Mouse (Mus musculus) gastrocnemius, adult 2 months (tissue): Measurements from ENCODE around the gene Grm4. TPM values are rescaled to one million over a fixed set of nuclear protein-coding genes. Genes with fewer than 3 reads are reported as not detected.

Experiments
- DNase-seq: peaks from one replicate; pipeline ENCODE4 v3.0.0; 2022
- H3K27ac ChIP-seq: fragments of 200-600 bp; 2 replicates; pipeline ENCODE4 v1.8.1; 2022; ENCODE audit warnings: mild to moderate bottlenecking
- H3K4me3 ChIP-seq: fragments of 200-600 bp; 2 replicates; pipeline ENCODE4 v1.8.1; 2022; ENCODE audit warnings: mild to moderate bottlenecking, moderate library complexity
- CTCF ChIP-seq: fragments of 200-600 bp; IDR thresholded peaks from 2 replicates; pipeline ENCODE4 v1.8.1; 2022; ENCODE audit warnings: antibody characterized with exemption, mild to moderate bottlenecking, moderate library complexity
- intact Hi-C: fragments of 180-260 bp; cut with DNase I; formaldehyde crosslinking; loops from one replicate; pipeline ENCODE4 v1.15.1; 2025
- total RNA-seq, 2 experiments: library from RNA; stranded (reverse); gene quantifications; 2 replicates each; pipeline ENCODE4 v1.2.3; 2021

Gene Grm4
- total RNA-seq, 2 experiments from 2014 or later = not detected

DNA sequence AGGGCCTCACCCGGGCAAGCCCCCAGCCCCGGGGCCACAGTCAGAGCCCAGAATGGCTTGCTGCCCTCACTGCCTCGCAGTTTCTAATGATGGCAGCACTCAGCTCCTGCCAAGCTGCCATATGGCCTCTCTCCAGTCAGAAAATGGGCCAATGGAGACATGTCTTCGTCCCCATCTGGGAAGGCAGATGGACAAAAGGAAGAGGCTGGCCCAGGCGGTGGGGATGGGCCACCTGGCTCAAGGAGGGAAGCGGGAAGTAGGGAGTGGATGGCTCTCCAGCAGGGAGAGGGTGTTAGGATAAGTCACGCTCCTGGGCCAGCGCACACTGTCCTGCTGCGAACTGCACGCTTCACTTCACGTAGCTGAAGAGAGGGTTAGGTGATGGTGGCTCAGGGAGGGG, 64.8 kb downstream of the Grm4 start:
- no peak for TF ChIP-seq CTCF

DNA sequence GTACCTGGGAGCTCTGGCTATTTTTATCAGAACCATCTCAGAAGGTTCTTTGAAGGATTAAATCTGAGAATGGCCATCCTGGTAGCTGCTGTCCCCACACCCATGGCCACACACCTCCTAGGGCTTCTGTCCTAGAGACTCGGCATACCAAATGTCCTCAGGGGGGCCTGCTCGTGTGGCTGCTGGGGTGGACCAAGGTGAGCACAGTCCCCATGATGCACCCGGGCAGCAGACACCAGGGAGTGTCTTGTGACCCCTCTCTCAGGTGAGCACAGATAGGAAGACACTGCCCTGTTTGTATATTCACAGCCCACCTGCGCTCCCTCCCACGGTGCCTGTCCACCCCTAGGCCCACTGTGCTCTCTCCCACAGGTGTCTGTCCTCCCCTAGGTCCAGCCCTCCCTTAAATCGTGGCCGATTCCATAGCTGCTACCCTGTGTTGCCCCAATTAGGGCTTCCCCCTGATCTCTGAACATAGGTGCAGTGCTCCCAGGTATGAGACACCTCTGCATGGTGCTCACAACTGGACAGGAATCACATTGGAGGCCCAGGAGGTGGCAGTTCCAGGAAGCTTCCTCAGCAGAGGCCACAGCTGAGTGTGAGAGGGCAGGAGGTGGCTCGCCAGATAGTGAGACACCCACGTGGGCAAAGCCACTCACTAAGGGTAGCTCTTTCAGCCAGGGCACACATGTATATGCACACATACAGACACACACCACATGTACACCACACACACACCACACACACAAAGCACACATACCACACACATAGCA, 66.0 kb downstream of the Grm4 start:
- Histone ChIP-seq H3K27ac (no peak overlapping the region), H3K4me3 (no peak overlapping the region)
- intact Hi-C loops = no loop called here
- no peak for DNase-seq
- no peak for TF ChIP-seq CTCF

More for the DNA sequence above, 64.8 kb downstream of the Grm4 start:
- intact Hi-C loops = no loop called here
- DNase-seq = no peak
- no peak overlapping the region for H3K4me3 ChIP-seq
- H3K27ac ChIP-seq = no peak overlapping the region

DNA sequence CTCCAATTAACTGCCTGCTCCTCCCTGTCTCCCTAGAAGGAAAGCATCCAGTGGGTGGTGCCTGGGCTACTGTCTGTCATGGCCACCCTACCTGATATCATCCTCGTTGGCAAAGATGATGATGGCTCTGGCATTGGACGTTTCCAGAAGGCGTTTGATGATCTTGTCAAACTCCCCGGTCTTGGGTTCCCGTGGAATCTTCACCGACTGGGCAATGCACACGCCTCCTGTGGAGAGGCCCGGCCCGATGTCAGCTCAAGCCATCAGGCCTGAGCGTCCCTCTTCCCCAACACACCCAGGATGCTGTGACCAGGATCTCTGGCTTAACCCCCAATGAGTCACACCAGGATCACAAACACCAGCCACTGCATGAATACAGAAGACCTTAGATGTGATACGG, 66.8 kb downstream of the Grm4 start:
- intact Hi-C loops = no loop called here
- no peak for DNase-seq
- no peak overlapping the region for H3K4me3 ChIP-seq
- TF ChIP-seq CTCF = no peak
- no peak overlapping the region for H3K27ac ChIP-seq

DNA sequence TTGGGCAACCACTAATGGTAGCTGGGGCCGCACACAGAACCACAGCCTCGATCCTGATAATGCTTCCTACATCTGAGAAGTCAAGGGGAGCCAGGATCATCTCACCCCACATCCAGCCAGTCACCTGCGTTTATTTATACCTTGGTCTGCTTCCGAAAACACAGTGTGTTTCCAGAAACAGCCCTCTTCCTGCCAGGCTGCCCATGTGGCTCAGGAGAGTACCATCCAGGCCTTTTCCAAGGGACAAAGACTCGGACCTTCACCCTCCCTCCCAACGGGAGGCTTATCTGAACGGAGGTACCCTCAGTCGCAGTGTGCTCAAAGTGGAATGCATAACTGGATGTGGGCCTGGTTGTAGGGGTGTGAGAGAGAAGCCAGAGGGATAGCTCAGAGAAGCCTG, 68.2 kb downstream of the Grm4 start:
- Histone ChIP-seq H3K4me3 (no peak overlapping the region), H3K27ac (no peak overlapping the region)
- DNase-seq = no peak
- intact Hi-C loops = no loop called here
- TF ChIP-seq CTCF = no peak

DNA sequence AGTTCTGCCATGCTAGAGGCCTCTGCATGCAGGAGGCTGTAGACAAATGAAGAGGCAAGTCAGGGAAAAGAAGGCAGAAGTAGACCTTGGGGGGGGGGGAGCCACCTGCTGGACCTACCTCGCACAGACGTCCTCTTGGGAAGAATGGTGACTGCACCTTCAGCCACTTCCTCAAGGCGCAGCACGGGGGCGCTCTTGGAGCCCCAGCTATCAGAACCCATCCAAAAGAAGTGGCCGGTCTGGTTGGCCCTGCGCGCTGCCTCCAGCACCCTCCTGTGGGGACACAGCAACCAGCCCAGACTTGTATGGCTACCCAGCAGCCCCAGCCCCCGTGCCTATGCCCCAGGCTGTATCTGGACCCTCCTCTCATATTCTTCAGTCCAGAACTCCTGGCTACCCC, 69.4 kb downstream of the Grm4 start:
- peak; percentile 23; the same call in 1 of the 2 replicates for TF ChIP-seq CTCF
- intact Hi-C loops = no loop called here
- Histone ChIP-seq H3K27ac (no peak overlapping the region), H3K4me3 (no peak overlapping the region)
- no peak for DNase-seq

DNA sequence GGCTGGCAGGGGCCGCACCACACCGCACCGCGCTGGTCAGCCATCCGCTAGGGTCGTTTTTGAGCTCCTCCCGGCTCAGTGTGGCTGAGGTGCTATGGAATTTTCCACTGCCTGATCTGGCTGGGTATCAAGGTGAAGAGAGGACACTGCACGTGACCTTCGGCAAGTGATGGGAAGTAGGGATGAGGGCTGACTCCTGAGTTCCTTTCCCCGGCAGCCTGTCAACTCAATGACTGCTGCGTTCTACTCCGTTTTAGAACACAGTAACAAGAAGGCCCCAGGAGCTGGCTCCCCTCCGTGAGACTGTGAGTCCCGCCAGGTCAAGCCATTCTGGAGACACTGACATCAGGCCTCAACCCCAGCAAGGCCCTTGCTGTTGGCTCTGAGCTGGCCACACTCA, 70.0 kb downstream of the Grm4 start:
- DNase-seq = no peak
- no peak overlapping the region for H3K4me3 ChIP-seq
- no peak for TF ChIP-seq CTCF
- intact Hi-C loops = no loop called here
- H3K27ac ChIP-seq = no peak overlapping the region

DNA sequence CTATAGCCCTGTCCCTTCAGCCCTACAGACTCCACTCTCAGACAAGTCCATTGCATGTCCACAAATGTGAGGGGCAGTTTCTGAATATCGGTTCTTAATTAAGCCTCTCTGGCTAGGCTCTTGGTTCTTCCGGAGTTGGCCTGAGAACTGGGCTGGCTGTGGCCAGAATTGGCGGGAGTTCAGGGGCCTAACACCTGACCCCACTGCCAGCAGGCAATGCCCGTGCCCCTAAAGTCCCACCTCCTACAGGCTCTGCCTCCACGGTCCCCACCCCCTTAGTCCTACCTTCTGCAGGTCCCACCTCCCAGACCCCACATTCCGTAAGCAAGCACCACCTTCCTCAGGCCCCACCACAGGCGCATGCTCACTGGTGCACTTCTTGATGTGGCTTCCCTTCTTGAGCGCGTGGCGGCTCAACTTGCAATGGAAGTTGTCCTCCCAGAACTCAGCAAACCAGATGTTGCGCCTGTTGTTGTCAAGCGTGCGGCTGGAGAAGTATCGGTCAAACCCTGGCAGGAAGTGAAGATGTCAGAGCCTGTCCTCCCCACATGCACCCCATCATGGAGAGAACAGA, 71.4 kb downstream of the Grm4 start:
- intact Hi-C loops = no loop called here
- Histone ChIP-seq H3K4me3 (no peak overlapping the region), H3K27ac (no peak overlapping the region)
- no peak for TF ChIP-seq CTCF
- DNase-seq = no peak

DNA sequence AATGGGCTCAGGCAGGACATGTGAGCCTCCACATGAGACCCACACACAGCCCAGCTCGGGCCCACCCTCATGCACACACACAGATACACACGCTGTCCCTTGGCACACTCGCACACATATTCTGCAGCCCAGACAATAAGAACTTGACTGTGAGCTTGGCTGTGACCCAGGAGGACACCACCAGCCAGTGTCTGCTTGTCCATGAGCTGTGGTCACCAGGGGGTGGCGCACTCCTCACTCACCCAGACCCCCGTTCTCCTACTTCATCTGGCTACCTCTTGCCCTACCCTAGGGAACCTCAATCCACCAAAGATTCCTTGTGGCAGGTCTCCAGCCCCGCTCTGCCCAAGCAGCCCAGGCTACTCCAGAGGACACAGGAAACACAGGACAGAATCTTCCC, 72.5 kb downstream of the Grm4 start:
- no peak for DNase-seq
- TF ChIP-seq CTCF = no peak
- intact Hi-C loops = no loop called here
- Histone ChIP-seq H3K4me3 (no peak overlapping the region), H3K27ac (no peak overlapping the region)

DNA sequence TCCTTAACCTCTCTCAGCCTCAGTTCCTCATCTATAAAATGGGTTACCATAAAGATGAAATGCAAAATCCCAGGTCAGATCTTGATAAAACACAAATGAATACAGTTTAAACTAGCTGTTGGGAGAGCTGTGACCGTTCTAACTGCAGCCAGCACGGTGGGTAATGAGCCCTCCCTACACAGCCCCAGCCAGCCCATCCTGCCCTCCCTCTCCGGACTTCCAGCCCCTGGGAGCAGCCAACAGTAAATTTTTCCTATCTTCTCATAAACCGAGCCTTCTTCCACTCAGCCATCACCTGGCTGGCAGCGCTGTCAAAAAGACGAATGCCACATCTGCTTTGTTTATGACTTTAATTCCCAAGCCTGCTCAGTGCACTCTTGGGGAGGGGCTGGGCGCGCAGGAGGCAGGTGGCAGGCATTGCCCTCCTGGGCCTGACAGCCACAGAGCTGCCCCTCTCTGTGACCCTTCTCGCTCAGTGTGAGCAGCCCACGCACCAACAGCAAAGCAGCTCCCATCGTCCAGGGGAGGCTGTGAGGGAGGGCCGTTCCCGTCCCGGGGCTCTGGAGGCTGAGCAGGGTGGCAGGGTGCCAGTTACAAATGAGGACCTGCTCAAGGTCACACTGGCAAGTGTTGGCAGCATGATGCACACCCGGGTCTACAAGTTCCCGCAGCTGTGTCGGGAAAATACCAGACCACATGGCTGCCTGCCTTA, 75.7 kb downstream of the Grm4 start:
- no peak for TF ChIP-seq CTCF
- H3K4me3 ChIP-seq = no peak overlapping the region
- intact Hi-C loops = no loop called here
- no peak for DNase-seq
- no peak overlapping the region for H3K27ac ChIP-seq

DNA sequence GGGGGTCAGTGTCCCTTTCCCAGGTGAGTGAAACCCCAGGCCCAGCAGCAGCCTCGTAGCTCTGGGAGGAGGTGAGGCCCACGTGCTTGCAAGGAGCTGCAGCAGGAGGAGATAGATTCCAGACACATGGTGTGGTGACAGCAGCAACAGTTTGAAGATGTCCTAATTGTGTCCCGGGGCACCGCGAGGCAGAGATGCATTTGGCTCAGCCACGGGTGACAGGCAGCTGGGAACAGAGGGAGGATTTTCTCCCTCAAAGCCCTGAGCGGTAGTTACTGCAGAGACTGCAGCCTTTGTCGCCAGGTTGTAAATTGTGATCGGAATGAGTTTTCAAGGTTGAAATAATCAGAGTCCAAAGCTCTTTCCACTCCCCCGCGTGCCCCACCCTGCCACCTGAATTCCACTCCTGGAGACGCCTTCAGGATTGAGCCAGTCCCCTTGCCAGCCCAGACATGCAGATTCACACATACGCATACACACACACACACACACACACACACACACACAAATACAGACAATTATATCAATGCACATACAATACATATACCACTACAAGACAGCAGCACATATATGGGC, 78.6 kb downstream of the Grm4 start:
- H3K4me3 ChIP-seq = no peak overlapping the region
- H3K27ac ChIP-seq = no peak overlapping the region
- no peak for DNase-seq
- no peak for TF ChIP-seq CTCF
- intact Hi-C loops = no loop called here

DNA sequence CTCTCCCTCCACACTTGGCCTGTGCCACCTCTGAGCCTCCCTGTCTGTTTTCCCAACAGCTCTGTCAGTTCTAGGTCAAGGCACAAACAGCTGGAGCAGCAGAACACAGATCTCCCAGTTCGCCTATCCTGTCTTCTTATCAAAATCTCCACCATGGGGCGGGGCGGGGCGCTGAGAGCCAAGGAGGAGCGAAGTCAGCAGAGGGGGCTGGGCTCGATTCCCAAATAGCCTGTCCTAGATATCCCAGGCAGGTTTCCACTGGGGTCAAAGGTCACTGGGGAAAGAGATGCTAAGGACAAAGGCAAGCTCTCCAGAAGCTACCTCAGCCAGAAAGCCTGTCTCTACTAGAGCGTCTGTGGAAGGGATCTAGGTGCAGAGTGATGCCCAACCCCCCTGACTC, 79.4 kb downstream of the Grm4 start:
- Histone ChIP-seq H3K27ac (no peak overlapping the region), H3K4me3 (no peak overlapping the region)
- intact Hi-C loops = no loop called here
- no peak for DNase-seq
- TF ChIP-seq CTCF = no peak

DNA sequence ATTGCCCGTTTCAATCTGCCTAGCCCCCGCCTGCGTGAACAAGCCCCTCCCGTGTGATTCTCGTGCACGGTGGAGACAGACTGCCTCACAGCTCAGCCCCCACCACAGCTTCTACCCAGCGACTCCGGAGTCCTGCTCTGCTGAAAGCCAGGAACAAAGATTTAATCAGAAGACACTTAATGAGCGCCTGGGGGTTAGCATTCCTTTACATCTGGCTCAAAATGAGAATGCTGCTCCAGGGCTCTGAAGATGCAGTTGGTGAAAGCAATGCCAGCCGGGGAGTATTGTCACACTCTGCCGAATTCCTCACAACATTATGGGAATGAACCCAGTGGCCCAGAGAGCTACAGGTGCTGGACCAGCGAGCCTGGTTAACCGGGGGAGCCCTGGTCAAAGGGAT, 85.4 kb downstream of the Grm4 start:
- intact Hi-C loops = no loop called here
- Histone ChIP-seq H3K4me3 (no peak overlapping the region), H3K27ac (no peak overlapping the region)
- no peak for DNase-seq
- no peak for TF ChIP-seq CTCF

DNA sequence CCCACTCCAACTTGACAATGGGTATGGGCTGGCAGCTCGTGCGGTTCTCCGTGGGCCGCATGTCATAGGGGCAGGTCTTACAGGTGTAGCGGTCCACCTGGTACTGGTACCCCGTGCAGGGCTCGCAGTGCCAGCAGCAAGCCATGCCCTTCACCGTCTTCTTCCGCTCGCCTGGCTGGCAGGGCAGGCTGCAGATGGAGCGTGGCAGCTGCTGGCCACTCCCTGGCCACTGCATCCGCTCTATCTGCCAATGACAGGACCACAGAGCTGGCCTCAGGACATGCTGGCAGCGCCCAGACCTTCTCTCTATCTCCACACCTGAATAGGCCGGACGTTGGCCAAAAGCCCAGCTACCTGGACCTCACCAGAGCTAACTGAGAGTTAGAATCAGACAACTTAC, 86.0 kb downstream of the Grm4 start:
- intact Hi-C loops = no loop called here
- Histone ChIP-seq H3K4me3 (no peak overlapping the region), H3K27ac (no peak overlapping the region)
- TF ChIP-seq CTCF = no peak
- DNase-seq = no peak

DNA sequence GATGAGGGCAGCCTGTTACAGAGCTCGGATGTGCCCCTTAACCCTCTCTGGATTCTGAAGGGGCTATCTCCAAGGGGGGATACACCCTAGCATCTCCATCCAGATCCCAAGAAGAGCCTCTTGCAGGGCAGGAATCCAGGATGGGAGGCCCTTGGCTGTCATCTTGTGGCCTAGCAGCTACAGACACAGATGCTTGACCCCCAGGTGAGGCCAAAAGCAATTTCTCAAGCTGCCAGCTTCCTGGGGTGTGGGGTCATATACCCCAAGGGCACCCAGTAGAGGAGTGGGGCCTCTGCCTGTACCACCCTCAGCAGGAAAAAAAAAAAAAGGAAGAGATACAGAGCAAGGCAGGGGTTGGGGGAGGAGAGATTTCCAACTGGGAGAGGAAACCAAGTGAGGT, 87.1 kb downstream of the Grm4 start:
- intact Hi-C loops = no loop called here
- no peak for TF ChIP-seq CTCF

More for the DNA sequence above, 87.1 kb downstream of the Grm4 start:
- no peak for DNase-seq
- no peak overlapping the region for H3K27ac ChIP-seq
- no peak overlapping the region for H3K4me3 ChIP-seq
